Mouse (Mus musculus): ENCODE results near the gene Rab3gap1. TPM values are rescaled to one million over a fixed set of nuclear protein-coding genes. Genes with fewer than 3 reads are reported as not detected.
"Not testable (repeated sequence)": the region's sequence is repeated elsewhere in the genome, so short reads cannot be mapped to it uniquely, and the experiment has no call there.

Gene Rab3gap1
- total RNA-seq, 2 experiments from 2014 or later, result 41.4 to 46.1 TPM

DNA sequence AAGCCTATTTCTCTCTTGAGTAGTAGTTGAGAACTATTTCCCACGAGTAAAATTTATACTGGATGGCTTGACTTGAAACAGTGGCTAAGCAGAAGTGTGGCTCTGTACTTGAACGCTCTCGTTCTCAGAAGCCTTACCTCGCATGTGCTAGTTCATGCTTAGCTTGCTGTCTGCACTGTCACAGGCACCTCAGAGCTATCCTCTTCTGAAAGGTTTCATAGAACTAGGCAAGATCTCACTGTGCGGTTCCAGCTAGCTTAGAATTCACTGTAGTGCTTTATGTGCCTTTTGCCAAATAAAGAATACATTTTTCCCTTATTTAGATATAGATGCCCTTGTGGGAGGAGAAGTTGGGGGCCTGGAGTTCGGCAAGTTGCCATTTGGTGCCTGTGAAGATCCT is 46.7 kb downstream of the Rab3gap1 start:
- no peak for DNase-seq
- intact Hi-C loops (cut with DNase I), result loop anchor here (5.0 kb wide), 1 partner anchor 88 kb away; no protein-coding TSS in a partner anchor

- no peak for DNase-seq
- intact Hi-C loops (cut with DNase I), result loop anchor here (5.0 kb wide), 1 partner anchor 89 kb away; no protein-coding TSS in a partner anchor
Measured at GRCm38 (mm10) chr1:127915802-127916201, 47.2 kb downstream of the Rab3gap1 start.

DNA sequence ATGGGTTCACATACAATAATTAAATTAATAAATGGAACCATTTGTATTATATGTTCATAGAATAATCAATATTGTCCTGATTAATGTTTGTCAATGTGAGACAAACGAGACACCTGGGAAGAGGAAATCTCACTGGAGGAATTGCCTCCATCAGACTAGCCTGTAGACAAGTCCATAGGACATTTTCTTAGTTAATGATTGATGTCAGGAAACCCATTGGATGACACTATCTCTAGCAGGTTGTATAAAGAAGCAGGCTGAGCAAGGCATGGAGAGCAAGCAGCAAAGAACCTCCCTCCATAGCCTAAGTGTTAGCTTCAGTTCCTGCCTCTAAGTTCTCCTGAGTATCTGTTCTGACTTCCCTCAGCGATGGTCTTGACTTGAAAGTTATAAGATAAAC is 64.8 kb downstream of the Rab3gap1 start:
- intact Hi-C loops (cut with DNase I), result no loop called here
- no peak for DNase-seq

GRCm38 (mm10) chr1:127934322-127934721 is 65.7 kb downstream of the Rab3gap1 start:
- intact Hi-C loops (cut with DNase I), result no loop called here
- no peak for DNase-seq

DNA sequence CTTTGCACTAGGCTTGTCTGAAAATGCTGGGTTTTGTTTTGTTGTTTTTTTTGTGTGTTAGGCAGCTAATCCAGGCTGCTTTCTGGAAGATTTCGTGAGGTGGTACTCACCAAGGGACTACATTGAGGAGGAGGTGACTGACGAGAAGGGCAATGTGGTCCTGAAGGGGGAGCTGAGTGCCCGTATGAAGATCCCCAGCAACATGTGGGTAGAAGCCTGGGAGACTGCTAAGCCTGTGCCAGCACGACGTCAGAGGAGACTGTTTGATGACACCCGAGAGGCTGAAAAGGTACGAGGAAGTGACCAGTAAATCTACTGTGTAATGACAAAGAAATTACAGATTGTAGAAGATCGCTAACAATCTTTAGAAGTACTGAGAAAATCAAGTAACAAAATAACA is 68.7 kb downstream of the Rab3gap1 start:
- peak; percentile 50 to 53 for DNase-seq
- intact Hi-C loops (cut with DNase I), result loop anchor here (5.0 kb wide), 1 partner anchor 205 kb away; no protein-coding TSS in a partner anchor

- intact Hi-C loops (cut with DNase I), result no loop called here
- DNase-seq, result no peak
Measured at GRCm38 (mm10) chr1:127942231-127942630, 73.7 kb downstream of the Rab3gap1 start.

DNA sequence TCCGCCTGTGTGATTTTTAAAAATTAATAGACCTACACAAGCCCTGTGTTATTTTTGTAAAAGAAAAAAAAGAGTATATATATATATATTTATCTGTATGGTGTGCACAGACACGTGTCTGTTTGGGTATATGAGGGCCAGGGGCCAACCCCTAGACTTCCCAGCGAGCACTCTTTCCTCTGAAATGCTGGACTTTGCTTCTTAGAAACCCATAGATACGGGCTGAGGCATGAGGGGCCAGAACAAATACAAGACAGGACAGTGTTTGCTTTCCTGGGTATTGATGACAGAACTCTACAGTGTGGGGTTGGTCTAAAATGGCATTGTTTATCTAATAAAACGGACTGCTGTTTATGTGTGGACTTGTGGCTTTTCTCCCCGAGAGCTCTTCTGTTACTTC is 74.9 kb downstream of the Rab3gap1 start:
- intact Hi-C loops (cut with DNase I), result no loop called here
- no peak for DNase-seq

DNA sequence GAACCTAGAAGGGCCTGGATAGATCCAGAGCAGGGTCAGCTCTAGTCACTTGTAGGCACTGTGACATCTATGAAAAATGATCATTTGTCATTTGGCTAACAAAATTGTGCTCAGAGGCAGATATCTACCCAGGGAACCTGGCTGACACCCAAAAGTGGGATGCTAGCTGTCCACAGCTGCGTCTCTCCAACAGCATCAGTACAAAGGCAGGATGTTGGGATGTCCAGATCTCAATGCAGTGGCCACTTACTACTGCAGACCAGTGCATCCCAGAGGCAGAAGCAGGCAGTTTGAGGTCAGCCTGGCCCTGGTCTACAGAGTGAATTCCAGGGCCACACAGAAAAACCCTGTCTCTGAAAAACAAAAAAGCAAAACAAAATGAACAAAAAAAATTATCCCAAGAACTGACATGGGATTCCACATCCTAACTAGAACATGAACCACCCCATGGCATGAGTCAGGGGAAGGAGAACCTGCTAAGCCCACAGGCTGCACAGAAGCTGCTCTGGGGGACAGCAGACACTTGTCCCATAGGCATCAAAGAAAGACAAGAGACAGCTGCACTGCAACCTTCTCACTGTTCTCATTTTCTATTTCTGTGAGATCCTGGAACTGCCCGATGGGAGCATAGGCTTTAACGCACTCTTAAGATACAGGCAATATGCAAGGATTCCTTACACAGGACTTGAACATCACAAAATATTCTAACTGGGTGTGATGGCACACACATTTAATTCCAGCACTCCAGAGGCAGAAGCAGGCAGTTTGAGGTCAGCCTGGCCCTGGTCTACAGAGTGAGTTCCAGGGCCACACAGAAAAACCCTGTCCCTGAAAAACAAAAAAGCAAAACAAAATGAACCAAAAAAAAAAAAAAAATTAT is 77.4 kb downstream of the Rab3gap1 start:
- intact Hi-C loops (cut with DNase I), result no loop called here
- DNase-seq, result peak; percentile 37 to 48

DNA sequence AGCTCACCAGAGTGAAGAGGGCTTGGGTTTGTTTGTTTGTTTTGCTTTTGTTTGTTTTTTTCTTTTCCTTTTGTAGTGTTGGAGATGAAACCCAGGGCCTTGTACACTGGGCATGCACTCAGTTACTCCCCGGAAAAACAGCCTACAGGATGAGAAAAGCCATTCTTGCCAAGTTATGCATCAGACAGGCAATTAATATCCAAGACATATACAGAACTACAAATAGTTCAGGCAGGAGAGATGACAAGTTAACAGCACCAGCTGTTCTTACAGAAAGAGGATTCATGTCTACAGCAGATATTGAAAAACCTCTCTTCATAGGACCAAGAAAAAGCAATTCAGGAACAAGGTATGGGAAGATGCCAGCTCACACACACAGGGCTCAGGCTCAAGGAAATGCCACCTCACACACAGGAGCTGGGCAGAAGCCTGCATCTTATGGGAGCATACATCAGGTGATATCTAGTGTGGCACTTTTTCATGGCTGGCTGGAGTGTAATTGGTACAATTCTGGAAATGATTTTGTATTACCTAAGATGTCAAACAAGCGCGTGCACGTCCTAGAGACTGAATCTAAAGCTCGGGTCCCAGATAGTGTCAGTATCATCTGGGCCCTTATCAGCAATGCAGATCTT is 78.2 kb downstream of the Rab3gap1 start:
- intact Hi-C loops (cut with DNase I), result no loop called here
- no peak for DNase-seq

- DNase-seq, result no peak
Measured at GRCm38 (mm10) chr1:127948748-127949147, 80.2 kb downstream of the Rab3gap1 start.

GRCm38 (mm10) chr1:127952276-127952675 is 83.7 kb downstream of the Rab3gap1 start:
- intact Hi-C loops (cut with DNase I), result no loop called here
- no peak for DNase-seq

More at GRCm38 (mm10) chr1:127948748-127949147, 80.2 kb downstream of the Rab3gap1 start:
- intact Hi-C loops (cut with DNase I), result no loop called here

GRCm38 (mm10) chr1:127954198-127954597 is 85.6 kb downstream of the Rab3gap1 start:
- intact Hi-C loops (cut with DNase I), result not testable (repeated sequence)

DNA sequence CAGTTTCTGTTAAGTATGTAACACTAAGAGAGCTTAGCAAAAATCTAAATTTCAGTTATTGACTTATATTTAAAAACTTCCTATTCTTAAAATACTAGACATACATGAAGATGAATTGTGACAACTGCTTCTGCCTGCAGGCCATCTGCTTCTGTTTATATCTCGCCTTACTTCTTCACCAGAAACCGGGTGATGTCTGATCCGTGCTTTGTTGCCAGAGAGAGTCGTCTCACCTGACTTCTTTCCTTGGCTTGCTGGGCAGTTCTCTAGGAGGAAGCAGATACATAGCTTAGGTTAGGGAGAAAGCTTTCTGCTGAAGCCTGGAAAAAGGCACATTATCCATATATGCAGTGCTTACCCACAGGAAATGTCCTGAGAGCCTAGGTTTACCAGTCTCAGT is 86.2 kb downstream of the Rab3gap1 start:
- no peak for DNase-seq
- intact Hi-C loops (cut with DNase I), result no loop called here

More at GRCm38 (mm10) chr1:127954198-127954597, 85.6 kb downstream of the Rab3gap1 start:
- not testable (repeated sequence) for DNase-seq

GRCm38 (mm10) chr1:127956524-127956923 is 88.0 kb downstream of the Rab3gap1 start:
- no peak for DNase-seq
- intact Hi-C loops (cut with DNase I), result no loop called here

- DNase-seq, result no peak
- intact Hi-C loops (cut with DNase I), result no loop called here
Measured at GRCm38 (mm10) chr1:127958801-127959200, 90.2 kb downstream of the Rab3gap1 start.

GRCm38 (mm10) chr1:127959312-127959718 is 90.7 kb downstream of the Rab3gap1 start:
- no peak for DNase-seq
- intact Hi-C loops (cut with DNase I), result no loop called here

DNA sequence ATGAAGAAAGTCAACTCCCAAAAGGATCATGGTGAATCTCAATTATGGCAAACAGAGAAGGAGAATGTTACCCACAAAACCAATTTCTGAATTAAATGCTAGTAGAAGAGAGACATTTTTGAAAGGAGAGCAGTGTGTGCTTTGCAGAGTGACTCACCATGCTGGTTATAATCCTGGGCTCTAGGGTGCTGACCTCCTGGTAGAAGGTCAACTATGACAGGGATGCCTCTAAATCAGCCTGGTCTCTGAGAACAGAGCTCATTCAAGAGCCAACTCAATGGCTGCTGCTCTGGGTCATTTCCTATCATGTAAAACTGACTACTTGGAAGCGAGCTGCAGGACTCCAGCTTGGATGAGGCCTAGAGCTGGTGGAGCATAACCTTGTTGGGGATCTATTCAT is 92.6 kb downstream of the Rab3gap1 start:
- no peak for DNase-seq
- intact Hi-C loops (cut with DNase I), result no loop called here

DNA sequence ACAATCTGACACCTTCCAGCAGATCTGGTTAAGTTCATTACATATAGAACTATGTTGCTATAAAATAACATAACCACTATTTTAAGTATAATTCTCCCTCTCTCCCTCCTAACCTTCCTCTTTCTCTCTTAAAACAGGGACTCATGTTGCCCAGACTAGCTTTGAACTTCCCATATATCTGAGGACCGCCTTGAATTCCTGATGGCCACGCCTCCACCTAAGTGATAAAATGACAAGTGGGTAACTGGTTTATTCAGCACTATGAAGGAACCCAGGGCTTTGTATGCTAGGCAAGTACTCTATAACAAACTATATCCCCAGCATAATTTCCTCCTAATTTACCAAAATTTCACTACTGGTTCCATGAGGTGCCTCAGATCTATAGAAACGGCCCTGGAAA is 94.8 kb downstream of the Rab3gap1 start:
- DNase-seq, result no peak
- intact Hi-C loops (cut with DNase I), result no loop called here

DNA sequence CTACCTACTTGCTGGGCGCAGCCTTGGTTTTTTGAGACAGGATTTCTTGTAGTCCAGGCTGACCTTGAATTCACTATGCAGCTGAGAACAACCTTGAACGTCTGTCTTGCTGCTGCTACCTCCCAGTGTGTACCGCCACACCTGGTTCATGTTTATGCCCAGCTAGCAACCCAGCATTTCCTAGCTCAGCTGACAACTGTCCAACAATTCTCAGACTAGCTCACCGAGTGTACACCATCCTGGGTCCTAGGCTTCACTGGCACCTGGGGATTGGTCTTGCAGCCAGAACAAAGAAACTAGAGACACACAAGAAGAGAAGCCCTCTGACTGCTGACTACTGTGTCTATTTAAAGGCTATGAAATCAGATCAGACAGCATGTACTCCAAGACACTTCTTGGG is 102.3 kb downstream of the Rab3gap1 start:
- intact Hi-C loops (cut with DNase I), result no loop called here

DNA sequence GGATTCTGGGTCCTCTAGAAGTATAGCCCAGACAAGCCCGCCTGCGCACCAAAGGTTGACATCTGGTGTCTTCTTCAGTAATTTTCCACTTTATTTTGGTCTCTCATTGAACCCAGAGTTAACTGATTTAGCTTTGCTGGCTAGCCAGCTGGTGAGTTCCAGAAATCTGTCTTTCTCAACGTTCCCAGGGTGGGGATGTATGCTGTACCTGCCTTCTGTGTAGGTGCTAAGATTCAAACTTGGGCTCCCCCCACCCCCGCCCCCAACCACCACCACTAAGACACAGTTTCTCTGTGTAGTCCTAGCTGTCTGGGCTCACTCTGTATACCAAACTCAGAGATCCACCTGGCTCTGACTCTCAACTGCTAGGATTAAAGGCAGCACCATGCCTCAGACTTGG is 105.5 kb downstream of the Rab3gap1 start:
- DNase-seq, result no peak
- intact Hi-C loops (cut with DNase I), result no loop called here

More for the DNA sequence above, 102.3 kb downstream of the Rab3gap1 start:
- no peak for DNase-seq

GRCm38 (mm10) chr1:127975676-127976075 is 107.1 kb downstream of the Rab3gap1 start:
- intact Hi-C loops (cut with DNase I), result no loop called here
- no peak for DNase-seq

GRCm38 (mm10) chr1:127976106-127976505 is 107.5 kb downstream of the Rab3gap1 start:
- intact Hi-C loops (cut with DNase I), result no loop called here
- no peak for DNase-seq

All from heart, postnatal 10 days (tissue).